Mouse (Mus musculus) layer of hippocampus, postnatal 14 days (tissue): ENCODE results near the gene Med17. TPM values are rescaled to one million over a fixed set of nuclear protein-coding genes. Genes with fewer than 3 reads are reported as not detected.
A peak's percentile ranks its signal among the peaks of the same experiment; 100 is the strongest.

Source experiments
- DNase-seq, 2 experiments: peaks; one replicate each; pipeline ENCODE4 v3.0.0; 2021 to 2022; ENCODE audit warnings: low spot score in 2 of 2, mixed read lengths in 1 of 2
- microRNA-seq, 2 experiments: library from miRNA; unstranded; fragments of <30 nt; microRNA quantifications; one replicate each; pipeline ENCODE4 v1.2.0; 2021
- total RNA-seq, 2 experiments: library from RNA; stranded (reverse); gene quantifications; 2 replicates each; pipeline ENCODE4 v1.2.3; 2021

The Med17 gene
- total RNA-seq, 2 experiments from 2014 or later, result 35.4 to 36.7 TPM

- DNase-seq, result no peak
Observed at GRCm38 (mm10) chr9:15238297-15238990, 41.3 kb downstream of the Med17 start.

- DNase-seq, result no peak
Observed at GRCm38 (mm10) chr9:15237516-15238296, 42.0 kb downstream of the Med17 start.

DNA sequence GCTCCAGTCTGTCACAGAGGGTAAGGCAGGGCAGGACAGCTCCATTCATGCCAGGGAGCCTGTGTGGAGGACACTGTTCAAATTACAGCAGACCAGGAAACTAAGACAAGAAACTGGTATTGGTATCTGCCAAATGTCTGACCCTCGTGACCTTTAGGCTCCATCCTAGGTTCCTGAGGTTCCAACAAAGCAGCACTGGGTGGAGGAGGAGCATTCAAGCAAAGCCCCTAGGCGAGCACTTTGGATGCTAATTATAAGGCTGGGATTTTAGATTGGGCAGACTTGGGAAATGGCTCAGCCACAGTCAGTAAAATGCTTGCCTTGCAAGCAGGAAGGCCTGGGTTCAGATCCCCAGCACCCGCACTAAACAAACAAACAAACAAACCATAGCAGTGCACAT lies 43.7 kb downstream of the Med17 start:
- DNase-seq, result no peak

DNA sequence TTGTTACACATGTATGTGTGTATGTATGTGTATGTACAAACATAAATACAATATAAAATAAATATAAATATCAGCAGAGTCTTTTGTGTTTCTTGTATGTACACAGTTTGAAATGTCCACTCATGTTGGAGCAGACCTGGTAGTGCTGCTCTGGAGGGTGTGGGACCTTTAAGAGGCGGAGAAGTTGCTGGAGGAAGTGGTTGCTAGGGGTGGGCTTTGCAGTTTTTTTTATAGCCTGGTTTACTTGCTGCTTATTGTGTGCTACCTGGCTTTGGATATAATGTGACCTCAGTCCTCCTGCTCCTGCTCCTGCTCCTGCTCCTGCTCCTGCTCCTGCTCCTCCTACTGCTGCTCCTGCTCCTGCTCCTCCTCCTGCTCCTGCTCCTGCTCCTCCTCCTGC lies 46.1 kb downstream of the Med17 start:
- no peak for DNase-seq

- DNase-seq, result no peak
Observed at GRCm38 (mm10) chr9:15232445-15232844, 47.3 kb downstream of the Med17 start.

DNA sequence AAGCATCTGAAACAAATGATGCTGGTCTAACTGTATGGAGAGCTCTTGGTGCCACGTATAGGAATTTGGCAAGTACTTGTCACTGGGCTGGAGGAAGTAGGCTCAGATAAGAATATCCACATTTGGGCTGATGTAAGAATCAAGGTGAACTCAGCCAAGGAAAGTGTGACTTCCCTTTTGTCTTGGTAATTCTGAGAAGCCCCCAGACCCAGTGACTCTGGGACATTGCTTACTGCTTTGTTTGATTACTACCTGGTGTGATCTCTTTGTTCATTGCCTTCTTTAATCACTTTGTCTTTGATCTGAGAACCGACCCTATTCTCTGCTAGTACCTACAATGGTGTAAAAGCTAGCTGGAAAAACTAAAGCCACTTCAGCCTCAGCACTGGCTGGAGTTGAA lies 54.8 kb downstream of the Med17 start:
- DNase-seq, result no peak

DNA sequence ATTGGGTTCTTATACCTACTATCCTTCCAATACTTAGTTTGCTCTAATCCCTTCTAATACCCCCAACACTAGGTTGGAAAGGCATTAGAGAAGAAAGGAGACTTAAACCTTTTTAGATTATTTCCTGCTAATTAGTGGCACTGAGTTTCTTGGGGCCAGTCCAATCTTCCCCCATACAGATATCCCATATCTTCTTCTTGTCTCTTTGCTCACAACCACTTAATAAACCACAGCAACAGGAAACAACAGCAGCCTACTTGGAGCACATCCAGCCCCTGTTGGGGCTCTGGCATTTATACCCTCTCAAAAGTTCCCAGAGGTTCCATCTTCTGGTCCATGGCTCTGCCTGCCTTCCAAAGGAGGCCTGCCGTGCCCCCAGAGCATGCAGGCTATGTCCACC lies 66.0 kb downstream of the Med17 start:
- DNase-seq, result no peak

GRCm38 (mm10) chr9:15211876-15212275 lies 67.9 kb downstream of the Med17 start:
- DNase-seq, result peak in 1 of 2 experiments; percentile 28

Small RNAs within 50 kb of the gene (microRNA-seq; reads per million reads assigned to microRNA genes)
- gene Gm49349 (0 reads per million in 2 experiments), gene mmu-mir-7650 (0 reads per million in 2 experiments)

Other genes starting within 250 kb of the Med17 start
- 10 to 100 TPM; 42.4 to 48.1 TPM for gene Panx1, start 234.5 kb downstream of the Med17 start, total RNA-seq
- not detected for gene Hephl1, start 167.8 kb downstream of the Med17 start, total RNA-seq
- gene Vstm5, start 40.9 kb downstream of the Med17 start, total RNA-seq, result 1 to 10 TPM; 6.3 to 7.2 TPM
- 10 to 100 TPM; 40.4 to 44.7 TPM for gene Taf1d, start 26.3 kb upstream of the Med17 start, total RNA-seq
- gene 4931406C07Rik, start 26.5 kb upstream of the Med17 start, total RNA-seq, result 10 to 100 TPM; 23.4 to 25.0 TPM
- gene Cep295, start 77.9 kb upstream of the Med17 start, total RNA-seq, result 10 to 100 TPM; 20.6 to 24.7 TPM
- 1 to 10 TPM; 7.1 to 7.3 TPM for gene Smco4, start 213.5 kb upstream of the Med17 start, total RNA-seq